Mouse (Mus musculus): ENCODE results near the gene Olfr376.
A peak's percentile ranks its signal among the peaks of the same experiment; 100 is the strongest.

Olfr376 gene

GRCm38 (mm10) chr11:73370946-73371345 lies at the start of gene Olfr376:
Gene Olfr376, plus strand, starts transcription at chr11:73371246.
- no peak for DNase-seq (ENCODE audit: low read depth, low spot score)

GRCm38 (mm10) chr11:73323906-73324830 lies 46.9 kb upstream of the Olfr376 start:
- DNase-seq (ENCODE audit: low read depth, low spot score) = peak; percentile 43

DNA sequence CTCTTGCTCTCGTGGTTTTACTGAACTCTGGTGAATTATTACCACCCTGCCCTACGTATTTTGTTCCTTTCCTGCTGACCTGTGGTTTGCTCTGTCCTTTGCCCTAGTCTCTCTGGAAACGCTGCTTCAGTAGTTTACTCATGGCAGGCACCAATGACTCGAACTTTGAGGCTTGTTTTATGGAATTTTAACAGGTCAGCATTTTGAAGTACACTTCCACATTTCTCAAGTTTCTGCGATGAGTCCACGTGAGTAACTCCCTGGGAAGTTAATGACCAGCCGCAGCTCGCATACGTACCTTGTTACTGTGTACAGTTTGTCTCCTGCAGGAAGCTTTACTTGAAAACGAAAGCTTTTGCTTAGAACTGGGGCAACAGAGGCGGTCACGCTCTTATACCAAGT lies 44.6 kb upstream of the Olfr376 start:
- DNase-seq (ENCODE audit: low read depth, low spot score) = no peak

DNA sequence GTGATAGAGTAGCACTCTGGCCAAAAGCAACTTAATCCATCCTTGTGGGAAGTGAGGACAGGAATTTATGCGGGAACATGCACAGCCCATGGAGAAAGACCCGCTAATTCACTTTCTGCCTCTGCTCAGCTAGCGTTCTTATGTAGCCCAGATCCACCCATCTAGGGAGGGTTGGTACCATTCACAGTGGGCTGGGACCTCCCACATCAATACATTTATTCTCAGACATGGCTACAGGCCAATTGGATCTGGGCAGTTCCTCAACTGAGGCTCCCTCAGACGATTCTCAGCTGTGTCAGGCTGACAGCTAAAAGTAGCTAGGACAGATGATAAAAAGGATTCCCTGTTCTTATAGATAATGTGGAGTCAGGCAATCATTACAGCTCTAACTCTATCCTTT lies 43.7 kb upstream of the Olfr376 start:
- no peak for DNase-seq (ENCODE audit: low read depth, low spot score)

DNA sequence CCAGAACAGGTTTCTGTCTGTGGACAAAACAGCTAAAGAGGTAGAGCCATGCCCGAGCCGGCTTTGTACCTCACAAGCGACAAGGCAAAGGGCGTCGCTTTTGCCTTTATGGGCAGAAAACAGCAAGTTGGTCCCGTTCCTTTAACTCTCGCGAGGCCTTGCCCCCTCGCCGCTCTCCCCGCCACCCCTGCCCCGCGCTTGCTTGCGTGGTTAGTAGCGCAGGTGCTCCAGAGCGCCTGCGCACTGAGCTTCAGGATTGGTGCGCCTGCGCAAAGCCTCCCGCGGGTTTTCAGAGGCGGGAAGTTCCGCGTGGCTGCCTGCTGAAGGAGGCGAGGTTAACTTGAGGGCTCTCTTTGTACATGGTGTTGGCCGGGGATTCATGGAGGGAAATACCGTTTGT lies 41.6 kb upstream of the Olfr376 start, which contains the start of the genes Aspa, Gm49340 and Spata22:
Gene Aspa (minus strand): TSS at position 155 of the 400 bp plus-strand sequence.
Gene Gm49340 (plus strand): TSS at position 300 of the 400 bp plus-strand sequence.
Gene Spata22 (plus strand): TSS at position 300 of the 400 bp plus-strand sequence.
- peak; percentile 85 for DNase-seq (ENCODE audit: low read depth, low spot score)

- no peak for DNase-seq (ENCODE audit: low read depth, low spot score)
Observed at GRCm38 (mm10) chr11:73333357-73333756, 37.7 kb upstream of the Olfr376 start.

- no peak for DNase-seq (ENCODE audit: low read depth, low spot score)
Observed at GRCm38 (mm10) chr11:73336919-73337318, 34.1 kb upstream of the Olfr376 start.

- DNase-seq (ENCODE audit: low read depth, low spot score) = no peak
Observed at GRCm38 (mm10) chr11:73350483-73350882, 20.6 kb upstream of the Olfr376 start, which contains the start of gene Olfr20. Gene Olfr20, plus strand, starts transcription at chr11:73350783.

- peak; percentile 31 for DNase-seq (ENCODE audit: low read depth, low spot score)
Observed at GRCm38 (mm10) chr11:73395374-73395773, 24.3 kb downstream of the Olfr376 start.

GRCm38 (mm10) chr11:73399514-73399913 lies 28.5 kb downstream of the Olfr376 start, which contains the start of gene Olfr1:
Gene Olfr1, minus strand, starts transcription at chr11:73399614.
- DNase-seq (ENCODE audit: low read depth, low spot score) = no peak

Measured in R1 (cell line).